Mouse (Mus musculus) lung, adult 2 months (tissue): ENCODE data around the gene Dscam.

Experiments
- CTCF ChIP-seq: fragments of 200-500 bp; IDR thresholded peaks from 2 replicates; pipeline ENCODE4 v1.5.1; 2011; ENCODE audit warnings: mild to moderate bottlenecking, low read length, control low read depth; ENCODE audit not compliant: insufficient read depth
- POLR2A ChIP-seq: fragments of 200-500 bp; IDR thresholded peaks from 2 replicates; pipeline ENCODE4 v1.6.1; 2011; ENCODE audit warnings: low read depth, mild to moderate bottlenecking, control low read depth, low read length, borderline replicate concordance; ENCODE audit errors: extremely low read depth

DNA sequence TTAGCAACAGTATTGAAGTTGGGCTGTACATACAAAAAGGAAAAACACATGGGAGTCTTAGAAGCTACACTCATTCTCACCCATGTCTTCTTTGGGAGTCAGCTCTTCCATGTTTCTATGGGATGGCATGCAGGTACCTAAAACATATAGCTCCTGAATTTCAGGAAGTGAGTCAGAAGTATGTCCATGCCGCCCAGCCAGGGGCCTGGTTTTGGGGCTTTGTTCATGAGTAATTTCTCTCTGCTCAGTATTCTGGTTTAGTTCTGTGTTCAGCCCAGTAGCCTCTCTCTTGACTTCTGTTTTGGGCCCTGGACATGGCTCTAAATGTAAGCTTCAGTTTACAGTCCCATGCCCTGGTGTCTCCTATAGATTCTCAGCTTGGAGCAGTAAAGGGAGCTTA is 242.5 kb downstream of the Dscam start:
- TF ChIP-seq CTCF (no peak), POLR2A (no peak)
